Mouse (Mus musculus) kidney, adult 9 months (tissue): Measurements from ENCODE around the gene Pacrg.

ENCODE experiments used
- DNase-seq: peaks from one replicate; pipeline ENCODE4 v3.0.0; 2022

The Pacrg gene

DNA sequence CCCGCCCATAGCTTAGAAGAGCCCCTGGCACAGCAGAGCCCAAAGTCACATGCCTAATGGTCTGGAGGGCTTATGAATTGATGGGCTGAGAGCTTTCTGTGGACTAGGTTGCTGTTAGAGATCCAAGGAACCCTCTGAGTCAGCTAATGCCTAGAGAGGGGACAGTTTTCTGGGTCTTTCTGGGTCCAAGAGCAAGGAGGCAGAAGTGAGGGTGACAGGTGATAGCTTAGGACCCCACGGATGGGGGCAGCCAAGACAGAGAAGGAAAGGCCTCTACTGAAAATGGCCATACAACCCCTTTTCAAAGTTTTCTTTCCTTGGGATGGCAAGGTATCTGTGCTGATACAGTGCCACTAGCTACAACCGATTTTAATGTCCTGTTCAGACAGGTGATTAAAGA is 399.1 kb downstream of the Pacrg start:
- no peak for DNase-seq

GRCm38 (mm10) chr17:10439815-10440214 is 400.3 kb downstream of the Pacrg start:
- DNase-seq, result no peak

DNA sequence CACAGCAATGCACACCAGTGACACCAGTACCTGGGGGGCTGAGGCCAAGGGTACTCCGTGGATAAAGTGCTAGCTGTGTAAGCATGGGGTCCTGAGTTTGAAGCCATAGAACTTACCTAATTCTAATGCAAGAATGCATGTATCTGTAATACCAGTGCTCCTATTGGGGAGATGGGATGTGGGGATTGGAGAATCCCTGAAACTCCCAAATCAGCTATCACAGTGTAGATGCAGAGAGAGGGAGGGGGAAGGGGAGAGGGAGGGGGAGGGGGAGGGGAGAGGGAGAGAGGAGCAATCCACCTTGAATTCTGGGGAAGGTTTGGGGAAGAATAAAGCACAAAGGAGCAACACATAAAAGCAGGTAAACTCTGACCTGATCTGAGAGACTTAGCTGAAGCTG is 405.2 kb downstream of the Pacrg start:
- no peak for DNase-seq

DNA sequence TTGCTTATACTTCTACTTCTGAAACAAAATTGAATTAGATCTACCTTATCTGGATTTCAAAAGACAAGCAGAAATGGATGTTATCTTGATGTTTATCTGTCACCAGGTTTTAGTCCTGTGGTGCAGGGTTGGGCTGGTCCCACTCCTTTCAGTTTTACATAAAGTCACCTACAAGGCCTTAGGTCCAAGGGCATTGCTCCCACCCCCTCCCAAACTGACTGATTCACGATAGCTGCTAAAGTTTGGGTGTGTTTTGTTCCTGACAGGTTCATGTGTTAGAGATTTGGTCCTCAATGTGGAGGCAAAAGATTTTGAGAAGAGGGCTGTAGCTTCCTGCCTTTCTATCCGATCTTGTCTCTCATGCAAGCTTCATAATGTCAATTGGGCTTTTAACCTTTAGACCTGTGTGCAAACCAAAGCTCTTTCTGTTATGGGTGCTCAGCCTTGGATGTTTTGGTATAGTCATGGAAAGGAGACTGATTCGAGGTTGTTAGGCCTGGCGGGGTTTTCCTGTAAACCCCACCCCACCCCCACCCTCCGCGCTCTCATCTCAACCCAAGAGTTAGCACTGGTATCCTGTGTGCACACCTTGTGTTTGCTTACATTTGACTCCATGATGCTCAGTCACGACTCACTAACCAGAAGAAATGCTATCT is 407.5 kb downstream of the Pacrg start:
- DNase-seq, result no peak

DNA sequence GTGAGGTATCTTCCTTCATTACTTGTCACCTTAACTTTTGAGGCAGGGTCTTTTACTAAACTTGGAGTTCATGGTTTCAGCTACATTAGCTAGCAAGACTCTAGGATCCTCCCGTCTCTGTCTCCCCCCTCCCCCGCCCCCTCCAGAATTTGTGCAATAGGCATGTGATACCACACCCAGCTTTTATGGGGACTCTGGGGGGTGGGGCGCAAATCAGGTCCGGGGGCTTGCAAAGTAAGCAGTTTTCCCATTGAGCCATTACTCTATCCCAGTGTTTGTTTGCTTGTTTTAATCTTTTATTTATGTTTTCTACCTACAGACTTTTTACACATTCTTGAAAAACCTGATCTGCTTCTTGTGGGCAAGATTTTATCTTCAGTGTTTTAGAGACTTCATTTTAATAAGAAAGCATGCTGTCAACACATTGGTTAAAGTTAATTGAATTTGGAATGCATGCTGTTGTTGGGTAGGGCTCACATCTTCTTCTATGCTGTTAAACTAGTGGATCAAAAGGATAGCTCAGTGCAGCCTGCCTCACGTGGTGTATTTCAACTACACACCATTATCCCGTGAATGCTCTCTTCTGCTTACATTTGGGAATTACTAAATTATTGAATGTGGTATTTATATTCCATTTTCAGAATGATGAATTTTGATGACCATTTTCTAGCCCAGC is 408.1 kb downstream of the Pacrg start:
- no peak for DNase-seq

GRCm38 (mm10) chr17:10430831-10431230 is 409.3 kb downstream of the Pacrg start:
- no peak for DNase-seq

- DNase-seq, result no peak
These were observed 410.7 kb downstream of the Pacrg start for GRCm38 (mm10) chr17:10429406-10429805.

- DNase-seq, result no peak
These were observed 414.8 kb downstream of the Pacrg start for GRCm38 (mm10) chr17:10425311-10425710.

- no peak for DNase-seq
These were observed 422.4 kb downstream of the Pacrg start for GRCm38 (mm10) chr17:10417558-10418253.

- no peak for DNase-seq
These were observed 423.1 kb downstream of the Pacrg start for GRCm38 (mm10) chr17:10416995-10417394.

DNA sequence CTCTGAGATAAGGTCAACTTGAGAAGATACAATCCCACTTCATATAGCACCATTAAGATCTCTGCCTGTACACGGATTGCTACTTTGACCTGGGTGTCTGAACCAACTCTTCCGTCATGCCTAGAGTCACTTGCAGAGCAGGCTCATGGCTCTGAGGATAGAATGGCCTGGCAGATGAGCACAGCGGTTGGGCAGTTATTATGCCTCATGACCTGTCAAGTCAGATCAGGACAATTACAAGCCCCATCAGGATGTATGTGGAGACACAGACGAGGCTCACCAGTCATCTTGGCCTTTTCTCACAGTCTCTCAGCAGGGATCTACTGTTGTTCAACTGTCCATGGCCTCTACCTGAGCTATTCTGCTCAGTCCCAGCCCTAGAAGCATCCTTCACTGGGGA is 424.0 kb downstream of the Pacrg start:
- no peak for DNase-seq

GRCm38 (mm10) chr17:10414383-10414782 is 425.7 kb downstream of the Pacrg start:
- DNase-seq, result no peak

- no peak for DNase-seq
These were observed 426.2 kb downstream of the Pacrg start for GRCm38 (mm10) chr17:10413870-10414269.

GRCm38 (mm10) chr17:10410597-10411476 is 429.3 kb downstream of the Pacrg start:
- no peak for DNase-seq

DNA sequence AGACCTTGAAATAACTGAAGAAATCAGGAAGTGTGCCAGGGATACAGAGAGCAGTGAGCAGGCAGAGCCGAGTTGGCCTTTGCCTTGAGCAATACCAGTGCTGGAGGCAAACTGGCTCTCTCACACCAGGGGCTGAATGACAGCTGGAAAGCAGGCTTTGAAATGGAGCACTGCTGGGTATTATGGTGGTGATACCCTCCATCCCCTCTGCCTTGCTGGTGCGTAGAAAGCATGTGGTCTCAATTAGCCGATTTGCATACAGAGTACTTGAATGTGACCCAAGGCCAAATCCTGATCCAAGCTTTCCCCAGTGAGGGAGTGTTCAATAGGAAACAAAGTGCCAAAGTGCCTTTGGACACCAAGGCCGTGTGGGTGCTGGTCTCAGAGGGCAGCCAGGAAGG is 431.4 kb downstream of the Pacrg start:
- DNase-seq, result peak; percentile 40

- no peak for DNase-seq
These were observed 432.9 kb downstream of the Pacrg start for GRCm38 (mm10) chr17:10407031-10407722.

DNA sequence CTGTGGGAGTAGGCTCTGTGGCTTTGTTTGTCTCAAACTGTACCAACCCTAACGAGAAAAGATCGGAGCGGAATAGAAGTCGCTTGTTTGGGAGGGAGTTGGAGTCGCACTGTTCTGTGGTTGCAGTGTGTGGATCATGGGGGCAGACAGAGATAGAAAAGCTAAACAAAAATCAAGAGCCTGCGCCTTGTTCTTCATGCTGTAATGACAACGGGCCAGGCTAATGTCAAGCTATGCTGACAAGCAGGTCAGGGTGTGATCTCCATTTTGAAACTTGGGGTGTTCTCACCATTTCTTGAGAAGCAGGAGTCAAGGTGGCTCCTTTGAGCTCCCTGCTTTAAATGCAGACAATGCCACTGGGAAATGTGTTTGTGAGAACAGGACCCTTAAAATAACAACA is 433.8 kb downstream of the Pacrg start:
- no peak for DNase-seq

- no peak for DNase-seq
These were observed 434.2 kb downstream of the Pacrg start for GRCm38 (mm10) chr17:10405906-10406305.

- no peak for DNase-seq
These were observed 436.9 kb downstream of the Pacrg start for GRCm38 (mm10) chr17:10403186-10403585.

DNA sequence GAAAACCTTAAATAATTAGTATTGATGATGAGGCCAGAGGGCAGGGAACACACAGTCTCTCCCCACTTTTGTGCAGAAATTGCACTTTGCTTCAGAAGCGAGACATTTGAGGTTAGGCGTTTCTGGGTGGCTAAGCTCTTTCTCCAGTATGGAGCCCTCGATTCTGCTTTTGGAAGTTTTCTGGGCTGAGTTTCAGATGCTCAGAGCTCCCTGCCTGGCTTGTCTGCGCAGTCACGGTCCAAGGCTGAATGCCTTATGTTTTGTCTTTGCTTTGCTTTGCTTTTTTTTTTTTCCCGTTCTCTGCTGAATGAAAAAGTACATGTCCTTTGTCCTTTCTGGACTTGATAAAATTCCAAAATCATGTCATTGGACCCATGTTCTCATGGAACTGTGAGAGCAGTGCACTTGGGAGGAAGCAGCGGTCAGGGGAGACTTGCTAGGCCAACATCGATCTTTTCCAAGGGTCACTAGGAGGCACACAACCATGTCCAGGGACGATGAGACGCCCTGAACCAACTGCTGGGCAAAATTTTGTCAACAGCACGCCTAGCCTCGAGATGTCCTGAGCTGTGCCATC is 438.0 kb downstream of the Pacrg start:
- no peak for DNase-seq

DNA sequence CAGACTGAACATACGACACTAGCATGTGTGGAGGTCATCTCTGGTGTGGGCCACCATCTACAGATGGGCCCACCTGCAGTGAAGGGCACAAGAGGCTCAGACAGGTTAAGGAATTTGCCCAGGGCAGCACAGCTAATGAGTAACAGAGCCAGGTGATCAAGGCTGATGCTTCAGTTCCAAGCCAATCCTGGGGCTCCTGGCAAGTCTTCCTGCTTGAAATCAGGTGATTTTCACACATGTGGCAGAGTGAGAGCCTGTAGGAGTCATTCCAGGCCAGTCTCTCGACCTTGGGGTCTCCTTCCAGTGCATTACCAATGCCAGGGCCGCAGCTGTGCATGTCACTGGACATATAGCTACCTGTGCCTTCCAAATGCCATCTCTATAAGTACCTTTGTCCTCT is 438.6 kb downstream of the Pacrg start:
- peak; percentile 53 for DNase-seq

DNA sequence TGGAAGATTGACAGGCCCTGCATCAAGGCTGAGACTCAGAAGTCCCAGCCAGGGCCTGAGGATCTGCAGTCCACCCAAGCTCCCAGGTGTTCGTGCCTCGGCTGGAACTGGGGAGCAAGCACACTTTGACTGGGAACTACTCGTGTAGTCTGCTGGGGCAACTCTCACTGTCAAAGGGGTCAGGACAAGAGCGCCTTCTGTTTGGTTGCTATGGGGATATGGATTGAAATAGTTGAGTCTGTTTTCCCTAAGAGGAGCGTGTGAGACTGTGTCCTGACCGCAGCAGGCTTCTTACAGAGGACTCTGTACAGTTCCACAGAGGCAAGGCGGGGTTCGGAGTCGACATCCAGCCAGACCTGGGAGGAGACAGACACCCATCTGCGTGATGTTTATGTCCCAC is 440.4 kb downstream of the Pacrg start:
- DNase-seq, result no peak
